Mouse (Mus musculus): ENCODE measurements around the gene Ccdc89. TPM values are rescaled to one million over a fixed set of nuclear protein-coding genes. Genes with fewer than 3 reads are reported as not detected.
A peak's percentile ranks its signal among the peaks of the same experiment; 100 is the strongest.

Ccdc89 gene
- polyA plus RNA-seq, 1 experiment: 0.67 TPM

- Histone ChIP-seq H3K9me3 (replicated peaks; ENCODE audit: control insufficient read depth, insufficient read depth, low read length, poor library complexity, severe bottlenecking) (peaks cover 3% of the 10 kb centered on the region; the same call in 1 of the 2 replicates), H3K9ac (ENCODE audit: low read depth, poor library complexity, severe bottlenecking) (no peak overlapping the region), H3K4me1 (ENCODE audit: control insufficient read depth, insufficient read depth, low read length) (no peaks in the 10 kb centered on the region), H3K36me3 (ENCODE audit: control insufficient read depth, insufficient read depth, low read length, poor library complexity, severe bottlenecking) (no peaks in the 10 kb centered on the region), H3K27ac (ENCODE audit: insufficient read depth, low read length) (no peak overlapping the region), H3K4me3 (ENCODE audit: low read depth, low read length) (no peak overlapping the region), H3K27me3 (ENCODE audit: control insufficient read depth, insufficient read depth, low read length, poor library complexity, severe bottlenecking) (no peaks in the 10 kb centered on the region)
- no peak for TF ChIP-seq CTCF (IDR thresholded peaks at IDR 0.05; ENCODE audit: low read depth, low read length)
- TF ChIP-seq POLR2A (IDR thresholded peaks at IDR 0.05; ENCODE audit: insufficient read depth, low read length): no peak
- TF ChIP-seq EP300 (IDR thresholded peaks at IDR 0.05; ENCODE audit: insufficient read depth, low read depth, low read length): no peak
Measured at GRCm38 (mm10) chr7:90409934-90410333, 16.4 kb upstream of the Ccdc89 start.

DNA sequence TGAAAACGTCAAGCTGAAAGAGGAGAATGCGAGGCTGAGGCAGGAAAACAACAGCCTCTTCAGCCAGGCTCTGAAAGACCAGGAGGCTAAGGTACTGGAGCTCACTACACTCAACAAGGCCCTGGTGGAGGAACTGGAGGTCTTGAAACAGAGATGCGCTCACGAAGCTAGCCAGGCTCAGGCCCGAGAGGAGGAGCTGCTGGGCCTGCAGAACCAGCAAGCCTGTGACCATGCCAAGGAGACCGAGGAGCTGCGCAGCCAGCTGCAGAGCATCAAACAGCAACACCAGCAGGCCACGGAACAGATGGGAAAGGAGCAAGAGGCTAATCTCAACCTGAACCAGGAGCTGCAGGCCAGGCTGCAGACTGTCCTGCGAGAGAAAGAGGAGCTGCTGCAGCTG is 629 bp downstream of the Ccdc89 start:
- H3K9me3 ChIP-seq (replicated peaks; ENCODE audit: control insufficient read depth, insufficient read depth, low read length, poor library complexity, severe bottlenecking): peaks cover under 1% of the 10 kb centered on the region; the same call in 1 of the 2 replicates
- no peaks in the 10 kb centered on the region for H3K4me1 ChIP-seq (ENCODE audit: control insufficient read depth, insufficient read depth, low read length)
- no peaks in the 10 kb centered on the region for H3K36me3 ChIP-seq (ENCODE audit: control insufficient read depth, insufficient read depth, low read length, poor library complexity, severe bottlenecking)
- H3K4me3 ChIP-seq (ENCODE audit: low read depth, low read length): peak overlapping the region; percentile 38
- no peak overlapping the region for H3K27ac ChIP-seq (ENCODE audit: insufficient read depth, low read length)
- no peak for TF ChIP-seq CTCF (IDR thresholded peaks at IDR 0.05; ENCODE audit: low read depth, low read length)
- no peak for TF ChIP-seq POLR2A (IDR thresholded peaks at IDR 0.05; ENCODE audit: insufficient read depth, low read length)
- TF ChIP-seq EP300 (IDR thresholded peaks at IDR 0.05; ENCODE audit: insufficient read depth, low read depth, low read length): no peak
- no peaks in the 10 kb centered on the region for H3K27me3 ChIP-seq (ENCODE audit: control insufficient read depth, insufficient read depth, low read length, poor library complexity, severe bottlenecking)
- H3K9ac ChIP-seq (ENCODE audit: low read depth, poor library complexity, severe bottlenecking): no peak overlapping the region

DNA sequence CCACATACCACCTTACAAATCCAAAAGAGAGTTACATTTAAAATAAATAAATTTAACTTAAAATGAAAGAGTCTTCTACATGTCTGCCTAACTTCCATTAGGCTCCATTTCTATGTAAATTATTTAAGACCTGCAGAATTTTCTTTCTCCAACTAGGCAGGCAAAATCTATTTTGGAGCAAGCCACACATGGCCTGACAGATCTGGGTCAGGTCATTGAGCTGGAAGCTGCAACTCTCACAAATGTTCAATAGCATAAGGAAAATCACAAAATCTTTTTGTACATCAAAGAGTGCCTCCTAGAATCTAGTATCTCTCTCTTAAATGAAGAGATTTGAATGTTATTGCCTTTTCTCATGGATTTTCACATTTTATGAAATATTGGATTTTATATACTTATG is 5.8 kb downstream of the Ccdc89 start:
- TF ChIP-seq POLR2A (IDR thresholded peaks at IDR 0.05; ENCODE audit: insufficient read depth, low read length): no peak
- no peak for TF ChIP-seq EP300 (IDR thresholded peaks at IDR 0.05; ENCODE audit: insufficient read depth, low read depth, low read length)
- no peak for TF ChIP-seq CTCF (IDR thresholded peaks at IDR 0.05; ENCODE audit: low read depth, low read length)
- H3K27ac ChIP-seq (ENCODE audit: insufficient read depth, low read length): no peak overlapping the region
- no peaks in the 10 kb centered on the region for H3K9me3 ChIP-seq (replicated peaks; ENCODE audit: control insufficient read depth, insufficient read depth, low read length, poor library complexity, severe bottlenecking)
- H3K4me3 ChIP-seq (ENCODE audit: low read depth, low read length): no peak overlapping the region
- no peaks in the 10 kb centered on the region for H3K36me3 ChIP-seq (ENCODE audit: control insufficient read depth, insufficient read depth, low read length, poor library complexity, severe bottlenecking)
- H3K4me1 ChIP-seq (ENCODE audit: control insufficient read depth, insufficient read depth, low read length): no peaks in the 10 kb centered on the region
- no peaks in the 10 kb centered on the region for H3K27me3 ChIP-seq (ENCODE audit: control insufficient read depth, insufficient read depth, low read length, poor library complexity, severe bottlenecking)
- H3K9ac ChIP-seq (ENCODE audit: low read depth, poor library complexity, severe bottlenecking): no peak overlapping the region

DNA sequence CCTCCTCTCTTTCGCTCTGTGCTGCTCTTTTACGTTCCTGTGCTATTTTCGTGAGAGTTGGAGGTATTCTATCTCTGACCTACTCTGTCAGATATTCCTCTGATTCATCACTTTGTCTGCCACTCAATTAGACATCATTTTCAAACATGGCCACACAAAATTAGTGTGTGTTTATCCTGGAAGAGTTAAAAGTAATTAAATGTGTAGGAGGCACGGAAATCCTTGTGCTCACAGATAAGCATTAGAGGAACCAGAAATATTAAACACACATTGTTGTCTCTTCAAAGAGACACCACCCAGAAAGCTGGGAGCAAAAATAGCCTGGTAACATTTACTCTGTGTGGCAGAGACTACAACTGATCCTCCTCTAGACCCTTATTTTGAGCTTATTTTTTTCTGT is 13.7 kb downstream of the Ccdc89 start:
- no peaks in the 10 kb centered on the region for H3K9me3 ChIP-seq (replicated peaks; ENCODE audit: control insufficient read depth, insufficient read depth, low read length, poor library complexity, severe bottlenecking)
- no peak for TF ChIP-seq CTCF (IDR thresholded peaks at IDR 0.05; ENCODE audit: low read depth, low read length)
- no peak for TF ChIP-seq EP300 (IDR thresholded peaks at IDR 0.05; ENCODE audit: insufficient read depth, low read depth, low read length)
- TF ChIP-seq POLR2A (IDR thresholded peaks at IDR 0.05; ENCODE audit: insufficient read depth, low read length): no peak
- no peak overlapping the region for H3K4me3 ChIP-seq (ENCODE audit: low read depth, low read length)
- no peaks in the 10 kb centered on the region for H3K4me1 ChIP-seq (ENCODE audit: control insufficient read depth, insufficient read depth, low read length)
- H3K36me3 ChIP-seq (ENCODE audit: control insufficient read depth, insufficient read depth, low read length, poor library complexity, severe bottlenecking): peaks cover 10% of the 10 kb centered on the region
- H3K27me3 ChIP-seq (ENCODE audit: control insufficient read depth, insufficient read depth, low read length, poor library complexity, severe bottlenecking): no peaks in the 10 kb centered on the region
- no peak overlapping the region for H3K27ac ChIP-seq (ENCODE audit: insufficient read depth, low read length)
- H3K9ac ChIP-seq (ENCODE audit: low read depth, poor library complexity, severe bottlenecking): no peak overlapping the region

DNA sequence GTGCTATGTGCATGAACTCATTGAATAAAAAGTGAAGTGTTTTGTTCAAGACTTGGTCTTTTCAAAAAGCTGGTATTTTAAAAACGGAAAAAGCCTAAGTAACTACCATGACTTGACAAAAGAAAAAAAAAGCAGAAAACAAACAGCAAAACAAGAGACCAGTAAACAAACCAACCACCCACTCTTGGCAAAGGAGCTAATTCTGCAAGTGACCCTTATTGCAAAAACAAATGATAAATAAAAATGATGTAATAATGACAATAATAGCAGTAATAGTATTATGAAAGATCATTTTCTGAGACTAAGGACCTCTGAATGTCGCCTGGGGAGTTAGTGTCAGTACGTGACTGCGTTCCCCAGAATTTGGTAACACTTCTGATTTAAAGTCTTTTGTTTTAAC is 15.7 kb downstream of the Ccdc89 start:
- no peaks in the 10 kb centered on the region for H3K9me3 ChIP-seq (replicated peaks; ENCODE audit: control insufficient read depth, insufficient read depth, low read length, poor library complexity, severe bottlenecking)
- no peaks in the 10 kb centered on the region for H3K27me3 ChIP-seq (ENCODE audit: control insufficient read depth, insufficient read depth, low read length, poor library complexity, severe bottlenecking)
- H3K4me1 ChIP-seq (ENCODE audit: control insufficient read depth, insufficient read depth, low read length): no peaks in the 10 kb centered on the region
- no peak overlapping the region for H3K4me3 ChIP-seq (ENCODE audit: low read depth, low read length)
- H3K27ac ChIP-seq (ENCODE audit: insufficient read depth, low read length): no peak overlapping the region
- peaks cover 19% of the 10 kb centered on the region for H3K36me3 ChIP-seq (ENCODE audit: control insufficient read depth, insufficient read depth, low read length, poor library complexity, severe bottlenecking)
- TF ChIP-seq CTCF (IDR thresholded peaks at IDR 0.05; ENCODE audit: low read depth, low read length): no peak
- no peak for TF ChIP-seq POLR2A (IDR thresholded peaks at IDR 0.05; ENCODE audit: insufficient read depth, low read length)
- TF ChIP-seq EP300 (IDR thresholded peaks at IDR 0.05; ENCODE audit: insufficient read depth, low read depth, low read length): no peak
- peak overlapping the region; percentile 55; the same call in 1 of the 2 replicates for H3K9ac ChIP-seq (ENCODE audit: low read depth, poor library complexity, severe bottlenecking)

DNA sequence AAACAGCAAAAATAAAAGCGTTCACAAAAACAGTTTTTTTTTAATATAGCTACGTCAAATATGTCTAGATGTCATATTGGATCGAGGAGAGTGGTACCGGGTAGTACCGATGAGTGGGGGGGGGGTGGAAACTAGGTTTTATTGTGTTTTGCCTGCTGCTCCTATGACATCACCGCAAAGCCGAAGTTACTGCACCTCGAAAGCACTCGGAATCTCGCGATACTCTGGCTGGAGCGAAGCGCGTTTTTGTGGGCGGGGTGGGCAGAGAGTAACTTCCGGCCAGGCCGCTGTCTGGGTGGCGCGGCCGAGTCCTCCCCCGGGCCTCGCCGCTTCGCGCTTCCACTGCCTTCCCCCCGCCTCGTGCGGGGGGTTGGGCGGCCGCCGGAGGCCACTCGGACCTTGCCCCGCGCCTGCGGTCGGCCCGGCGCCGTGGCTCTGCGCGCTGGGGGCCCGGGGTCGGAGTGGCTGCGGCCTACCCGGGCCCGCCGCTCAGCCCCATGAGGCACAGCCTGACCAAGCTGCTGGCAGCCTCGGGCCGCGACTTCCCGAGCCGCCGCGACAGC is 16.2 kb downstream of the Ccdc89 start, which contains the start of gene Crebzf:
Gene Crebzf (plus strand): TSS at position 212 of the 563 bp plus-strand sequence.
- Histone ChIP-seq H3K4me1 (ENCODE audit: control insufficient read depth, insufficient read depth, low read length) (no peaks in the 10 kb centered on the region), H3K27ac (ENCODE audit: insufficient read depth, low read length) (no peak within 1 kb of the TSS), H3K9me3 (replicated peaks; ENCODE audit: control insufficient read depth, insufficient read depth, low read length, poor library complexity, severe bottlenecking) (no peaks in the 10 kb centered on the region), H3K9ac (ENCODE audit: low read depth, poor library complexity, severe bottlenecking) (peak within 1 kb of the TSS; percentile 96), H3K4me3 (ENCODE audit: low read depth, low read length) (peak within 1 kb of the TSS; percentile 93), H3K36me3 (ENCODE audit: control insufficient read depth, insufficient read depth, low read length, poor library complexity, severe bottlenecking) (peaks cover 24% of the 10 kb centered on the region), H3K27me3 (ENCODE audit: control insufficient read depth, insufficient read depth, low read length, poor library complexity, severe bottlenecking) (no peaks in the 10 kb centered on the region)
- TF ChIP-seq CTCF (IDR thresholded peaks at IDR 0.05; ENCODE audit: low read depth, low read length) (no peak), POLR2A (IDR thresholded peaks at IDR 0.05; ENCODE audit: insufficient read depth, low read length) (peak; percentile 49)

Data from ES-Bruce4 (cell line).